Mouse (Mus musculus) urinary bladder, adult 18-20 months (tissue): ENCODE results near the gene Stk40.
"Not testable (repeated sequence)": the region's sequence is repeated elsewhere in the genome, so short reads cannot be mapped to it uniquely, and the experiment has no call there.

ENCODE experiments used
- DNase-seq, 2 experiments: peaks; one replicate each; pipeline ENCODE4 v3.0.0; 2022; ENCODE audit warnings: low spot score in 2 of 2, mixed read lengths in 2 of 2

Stk40 gene

DNA sequence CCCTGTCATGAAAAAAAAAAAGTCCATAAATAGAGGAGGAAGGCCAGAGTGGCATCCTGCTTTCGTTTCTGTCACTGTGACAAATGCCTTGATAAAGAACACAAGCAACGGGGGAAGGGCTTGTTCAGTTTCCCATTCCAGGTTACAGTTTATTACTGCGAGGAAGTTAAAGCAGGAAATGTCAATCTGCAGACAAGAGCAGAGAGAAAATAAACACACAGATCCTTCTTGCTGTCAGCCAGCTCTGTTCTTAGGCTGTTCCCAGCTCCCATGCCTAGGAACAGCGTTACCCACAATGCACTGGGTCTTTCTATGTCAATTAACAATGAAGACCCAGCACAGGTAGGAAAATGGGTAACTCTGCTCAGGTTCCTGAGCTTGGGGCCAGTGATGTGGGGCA is 51.4 kb downstream of the Stk40 start:
- no peak for DNase-seq

DNA sequence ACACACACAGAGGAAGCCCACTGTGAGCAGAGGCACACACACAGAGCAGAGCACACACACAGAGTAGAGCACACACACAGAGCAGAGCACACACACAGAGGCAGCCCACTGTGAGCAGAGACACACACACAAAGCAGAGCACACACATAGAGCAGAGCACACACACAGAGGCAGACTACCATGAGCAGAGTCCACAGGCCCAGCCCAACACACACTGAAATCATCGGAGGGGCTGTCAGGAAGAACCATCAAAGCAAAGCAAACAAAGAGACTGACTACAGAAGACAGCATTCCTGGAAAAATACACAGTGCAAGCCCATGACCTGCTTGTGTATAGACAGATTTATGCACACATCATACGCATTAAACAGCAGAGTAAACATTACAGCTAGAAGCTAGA is 52.1 kb downstream of the Stk40 start:
- no peak for DNase-seq

DNA sequence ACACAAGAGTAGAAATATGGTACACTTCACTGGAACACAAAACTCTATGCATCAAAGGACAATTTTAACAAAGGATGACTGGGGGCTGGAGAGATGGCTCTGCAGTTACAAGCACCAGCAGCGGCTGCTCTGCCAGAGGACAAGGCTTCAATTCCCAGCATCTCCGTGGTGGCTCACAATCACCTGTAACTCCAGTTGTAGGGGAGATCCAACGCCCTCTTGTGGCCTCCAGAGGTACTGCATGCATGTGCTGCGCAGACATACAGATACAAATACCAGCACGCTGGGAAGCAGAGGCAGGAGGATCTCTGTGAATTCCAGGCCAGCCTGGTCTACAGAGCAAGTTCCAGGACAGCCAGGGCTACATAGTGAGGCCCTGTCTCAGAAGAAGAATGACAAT is 52.9 kb downstream of the Stk40 start:
- DNase-seq: no peak

DNA sequence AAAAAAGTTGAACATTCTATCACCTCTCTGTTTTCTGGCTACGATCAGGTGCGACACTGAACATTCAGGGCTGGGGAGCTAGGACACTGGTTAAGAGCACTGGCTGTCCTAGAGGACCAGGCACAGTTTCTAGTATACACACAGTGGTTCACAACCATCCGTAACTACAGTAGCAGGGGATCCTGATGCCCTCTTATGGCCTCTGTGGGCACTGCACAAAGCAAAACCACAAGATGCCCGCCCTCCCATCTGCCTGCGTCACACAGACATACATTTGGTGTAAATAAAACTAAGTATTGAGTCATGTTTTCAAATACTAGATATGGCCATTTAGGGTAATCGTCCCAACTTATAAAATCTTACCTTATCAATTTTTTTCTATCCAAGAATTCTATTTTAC is 53.8 kb downstream of the Stk40 start:
- DNase-seq: no peak

DNA sequence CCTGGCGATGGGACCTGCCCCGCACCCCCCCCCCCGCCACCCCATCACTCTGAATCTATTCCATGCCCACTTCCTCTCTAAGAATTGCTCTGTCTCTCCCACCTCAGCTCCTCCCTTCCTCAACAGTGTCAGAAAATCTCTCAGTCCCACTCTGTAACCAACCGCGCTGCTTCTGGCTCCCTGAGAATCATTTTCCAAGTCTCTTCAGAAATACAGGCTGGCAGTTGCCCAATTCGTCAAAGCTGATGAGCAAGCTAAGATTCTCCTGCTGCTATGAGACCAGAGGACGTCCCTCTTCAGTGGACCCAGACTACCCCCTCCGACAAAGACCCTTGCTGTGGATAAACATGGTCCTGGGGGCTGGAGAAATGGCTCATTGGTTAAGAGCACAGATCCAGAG is 55.7 kb downstream of the Stk40 start:
- no peak for DNase-seq

DNA sequence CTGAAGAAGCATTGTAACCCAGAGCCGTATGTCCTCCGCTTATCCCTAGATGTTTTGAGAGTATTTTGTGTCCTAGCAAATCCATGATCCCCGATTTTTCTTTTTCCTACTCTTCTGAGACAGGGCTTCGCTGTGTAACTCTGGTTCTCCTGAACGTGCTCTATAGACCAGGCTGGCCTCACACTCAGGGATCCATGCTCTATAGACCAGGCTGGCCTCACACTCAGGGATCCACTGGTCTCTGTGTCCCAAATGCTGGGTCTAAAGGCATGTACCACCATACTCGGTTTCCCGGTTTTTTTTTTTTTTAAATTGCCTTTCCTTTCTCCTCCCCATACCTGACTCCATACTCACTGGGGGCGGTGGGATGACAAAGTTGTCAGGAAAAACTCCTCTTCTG is 57.2 kb downstream of the Stk40 start:
- no peak for DNase-seq

DNA sequence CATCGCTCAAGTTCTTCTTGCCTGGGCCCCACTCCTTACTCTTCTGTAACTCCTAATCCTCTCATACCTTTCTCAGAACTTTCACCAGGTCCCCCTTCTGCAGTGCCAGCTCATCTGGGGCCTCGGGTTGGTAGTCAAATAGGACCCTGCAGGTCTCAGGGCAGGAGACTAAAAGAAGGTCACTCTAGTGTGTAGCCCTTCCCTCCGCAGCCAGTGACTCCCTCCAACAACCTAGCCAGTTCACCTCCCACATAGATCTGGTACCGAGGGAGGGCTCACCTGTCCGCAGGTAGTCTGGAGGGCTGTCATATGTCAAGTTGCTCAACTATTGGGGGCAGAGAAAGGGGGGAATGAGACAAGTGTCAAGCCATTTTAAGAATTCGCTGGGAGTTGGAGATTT is 57.7 kb downstream of the Stk40 start:
- no peak for DNase-seq

DNA sequence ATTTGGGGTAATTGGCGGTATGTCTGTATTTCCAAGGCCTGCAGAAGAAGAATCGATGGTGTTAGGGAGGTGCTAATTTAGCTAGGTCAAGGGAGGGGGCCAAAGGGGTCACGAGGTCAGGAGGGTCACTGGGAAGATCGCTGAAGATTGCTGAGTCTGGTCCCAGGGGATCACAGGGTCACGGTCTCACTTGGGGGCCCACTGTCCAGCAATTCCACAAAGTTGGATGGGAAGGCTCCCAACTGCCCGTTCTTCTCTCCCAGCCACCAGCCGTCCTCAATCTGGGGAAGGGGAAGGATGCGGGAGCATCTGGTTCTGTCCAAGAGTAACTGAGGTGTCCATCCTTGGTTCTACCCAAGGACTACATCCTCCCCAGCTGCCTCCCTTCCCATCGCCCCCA is 58.2 kb downstream of the Stk40 start:
- DNase-seq: no peak

DNA sequence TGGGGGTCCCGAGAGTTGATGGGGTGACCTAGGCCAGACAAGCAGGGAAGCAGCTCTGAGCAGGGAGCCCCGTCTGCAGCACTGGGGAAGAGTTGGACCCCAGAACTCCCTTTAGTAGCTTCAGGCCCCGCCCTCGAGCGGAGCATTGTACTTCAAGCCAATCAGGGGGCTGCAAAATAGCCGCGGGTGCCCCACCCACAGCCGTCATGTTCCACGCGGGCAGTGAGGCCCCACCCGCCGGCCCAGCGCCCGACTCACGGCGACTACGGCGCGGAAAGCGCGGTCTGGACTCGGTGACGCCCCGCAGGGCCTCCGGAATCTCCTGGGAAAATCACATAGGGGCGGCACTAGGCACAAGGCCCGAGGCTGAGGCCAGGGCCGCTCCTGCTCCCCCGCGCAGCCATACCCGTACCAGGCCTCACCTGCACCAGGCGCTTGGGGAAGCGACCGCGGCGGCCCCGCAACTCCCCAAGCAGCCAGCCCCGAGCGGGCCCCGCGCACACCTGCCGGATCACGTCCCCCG is 58.8 kb downstream of the Stk40 start:
- DNase-seq: peak; percentile 83 to 91

DNA sequence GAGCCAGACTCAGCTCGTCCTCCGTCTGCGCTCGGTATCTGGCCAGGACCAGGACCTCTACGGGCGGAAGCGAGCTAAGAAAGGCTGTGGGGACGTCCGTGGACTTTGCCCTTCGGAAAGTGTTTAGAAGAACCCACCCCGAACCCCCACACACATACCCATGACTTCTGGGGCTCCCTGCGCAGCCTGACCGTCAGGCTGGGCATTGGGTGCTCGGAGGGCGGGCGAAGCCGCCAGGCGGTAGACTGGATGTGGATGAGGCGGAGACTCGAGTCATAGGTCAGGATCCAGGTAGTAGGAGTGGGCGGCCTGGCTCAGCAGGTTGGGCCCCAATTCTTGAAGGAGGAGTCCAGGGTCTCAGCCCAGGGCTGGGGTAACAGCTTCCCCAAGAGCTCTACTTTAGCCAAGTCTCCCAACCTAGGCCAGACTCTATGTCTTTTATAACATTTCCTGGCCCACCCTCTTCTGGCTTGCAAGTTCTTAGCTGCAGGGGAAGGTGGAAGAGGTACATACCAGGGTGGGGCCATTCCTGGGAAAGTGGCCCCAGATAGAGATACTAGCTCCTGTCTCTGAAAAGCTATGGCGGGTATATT is 59.4 kb downstream of the Stk40 start, which contains the start of gene Sh3d21:
Gene Sh3d21 (minus strand): TSS at position 425 of the 593 bp plus-strand sequence.
- DNase-seq: peak in 1 of 2 experiments; percentile 57

DNA sequence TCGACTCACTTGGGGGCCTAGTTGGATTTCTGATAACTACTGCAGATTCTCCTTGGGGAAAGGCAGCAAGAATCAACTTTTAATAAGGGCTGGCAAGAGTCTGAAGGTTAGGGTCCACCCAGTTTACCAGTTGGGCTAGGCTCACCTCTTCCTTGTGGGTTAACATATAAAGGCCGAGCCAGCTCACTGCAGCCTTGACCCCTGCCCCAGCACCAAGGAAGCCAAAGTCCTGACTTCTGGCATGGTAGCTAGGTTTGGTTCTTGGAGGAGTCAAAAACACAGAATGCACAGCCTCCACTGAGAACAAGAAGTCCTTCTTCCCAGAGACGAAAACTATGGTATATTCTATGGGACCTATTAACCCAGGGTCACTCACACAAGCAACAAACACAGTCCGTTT is 59.9 kb downstream of the Stk40 start:
- DNase-seq: no peak

DNA sequence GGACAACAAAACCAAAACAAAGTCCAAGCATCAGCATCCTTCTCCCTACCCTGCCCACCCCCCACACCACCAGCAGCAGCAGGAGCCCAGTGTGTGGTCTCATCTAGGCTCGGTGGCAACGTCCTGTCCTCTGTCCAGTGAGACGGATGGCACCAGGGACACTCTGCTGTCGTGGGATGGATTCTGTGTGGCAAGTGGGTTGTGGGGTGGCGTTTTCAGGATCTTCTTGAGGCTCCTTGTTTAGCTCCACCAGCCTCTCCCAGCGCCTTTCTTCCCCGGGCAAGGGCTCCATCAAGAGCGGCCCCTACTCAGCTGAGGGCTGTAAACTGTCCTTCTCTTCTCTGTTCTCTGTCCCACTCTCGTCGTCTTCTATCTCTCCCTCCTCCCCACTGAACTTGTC is 61.3 kb downstream of the Stk40 start:
- not testable (repeated sequence) for DNase-seq

DNA sequence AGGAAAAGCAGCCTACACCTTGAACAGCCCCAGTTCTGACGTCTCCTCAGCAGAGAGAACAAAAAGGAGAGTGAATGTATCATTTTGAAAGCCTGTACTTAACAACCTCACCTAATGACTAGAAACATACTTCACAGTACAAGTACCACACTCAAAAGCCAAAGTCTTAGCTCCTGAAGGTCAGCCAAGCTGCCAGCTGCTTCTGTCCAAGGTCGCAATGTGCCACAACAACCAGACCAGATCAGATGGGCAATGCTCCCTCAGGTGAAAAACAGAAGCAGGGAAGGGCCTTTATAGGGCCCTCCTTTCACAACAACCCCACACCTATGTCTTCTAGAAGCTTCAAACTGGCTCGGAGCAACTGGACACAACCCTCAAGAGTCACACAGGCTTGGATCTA is 62.3 kb downstream of the Stk40 start:
- no peak for DNase-seq

DNA sequence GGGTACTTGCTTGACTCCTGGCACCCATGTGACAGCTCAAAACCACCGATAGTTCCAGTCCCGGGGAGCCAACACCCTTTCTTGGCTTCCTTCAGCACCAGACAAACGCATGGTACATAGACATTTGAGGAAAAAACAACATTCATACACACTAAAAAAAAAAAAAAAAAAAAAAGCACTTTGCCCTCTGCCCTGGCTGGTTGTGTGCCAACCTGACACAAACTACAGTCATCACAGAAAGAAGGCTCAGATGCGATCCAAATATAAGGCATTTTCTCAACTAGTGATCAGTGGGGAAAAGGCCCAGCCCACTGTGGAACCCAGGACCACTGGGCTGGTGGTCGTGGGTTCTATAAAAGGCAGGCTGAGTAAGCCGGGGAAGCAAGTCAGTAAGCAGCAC is 65.1 kb downstream of the Stk40 start:
- no peak for DNase-seq

DNA sequence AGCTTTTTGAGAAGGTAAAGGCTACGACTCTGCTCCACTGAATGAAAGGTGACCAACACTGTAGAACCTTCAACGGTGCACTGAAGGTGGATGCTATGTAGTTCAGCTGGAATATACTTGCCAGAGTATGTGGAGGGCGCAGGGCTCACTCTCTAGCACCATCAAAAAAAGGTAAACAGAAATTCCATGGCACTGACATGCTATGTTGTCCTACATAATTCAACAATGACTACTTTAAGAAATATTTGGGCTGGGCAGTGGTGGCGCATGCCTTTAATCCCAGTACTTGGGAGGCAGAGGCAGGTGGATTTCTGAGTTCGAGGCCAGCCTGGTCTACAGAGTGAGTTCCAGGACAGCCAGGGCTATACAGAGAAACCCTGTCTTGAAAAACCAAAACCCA is 67.0 kb downstream of the Stk40 start:
- not testable (repeated sequence) for DNase-seq

DNA sequence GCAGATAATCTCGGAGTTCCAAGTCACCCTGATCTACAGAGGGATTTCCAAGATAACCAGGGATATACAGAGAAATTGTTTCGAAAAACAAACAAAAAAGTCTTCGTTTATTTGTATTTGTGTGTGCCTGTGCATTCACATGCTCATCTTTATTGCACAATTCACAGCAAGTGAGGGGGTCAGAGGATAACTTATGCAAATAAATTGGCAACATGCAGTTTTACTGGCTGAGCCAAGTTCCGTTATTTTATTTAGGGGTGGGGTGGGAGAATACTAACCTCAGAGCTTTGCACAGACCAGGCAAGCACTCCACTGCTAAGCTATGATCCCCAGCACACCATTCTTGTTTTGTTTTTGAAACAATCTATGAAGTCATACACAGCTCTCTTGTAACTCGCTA is 70.0 kb downstream of the Stk40 start:
- no peak for DNase-seq

DNA sequence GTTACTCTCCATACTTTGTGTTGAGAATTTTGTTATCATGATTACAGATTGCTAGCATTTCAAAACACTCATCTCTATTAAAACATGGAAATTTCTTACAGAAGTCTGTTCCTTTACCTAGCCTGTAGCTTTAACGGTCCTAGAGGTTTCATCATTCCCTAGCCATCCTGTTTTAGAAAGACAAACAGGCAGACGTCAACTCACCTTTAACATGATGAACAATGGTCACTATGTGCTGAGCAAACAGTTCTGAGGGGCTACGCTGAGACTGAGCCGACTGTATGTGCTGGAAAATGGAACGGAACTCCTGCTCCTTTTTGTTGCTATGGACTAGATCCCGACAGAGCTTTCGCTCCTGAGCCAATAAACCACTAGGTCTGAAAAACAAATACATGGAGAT is 72.2 kb downstream of the Stk40 start:
- not testable (repeated sequence) for DNase-seq

DNA sequence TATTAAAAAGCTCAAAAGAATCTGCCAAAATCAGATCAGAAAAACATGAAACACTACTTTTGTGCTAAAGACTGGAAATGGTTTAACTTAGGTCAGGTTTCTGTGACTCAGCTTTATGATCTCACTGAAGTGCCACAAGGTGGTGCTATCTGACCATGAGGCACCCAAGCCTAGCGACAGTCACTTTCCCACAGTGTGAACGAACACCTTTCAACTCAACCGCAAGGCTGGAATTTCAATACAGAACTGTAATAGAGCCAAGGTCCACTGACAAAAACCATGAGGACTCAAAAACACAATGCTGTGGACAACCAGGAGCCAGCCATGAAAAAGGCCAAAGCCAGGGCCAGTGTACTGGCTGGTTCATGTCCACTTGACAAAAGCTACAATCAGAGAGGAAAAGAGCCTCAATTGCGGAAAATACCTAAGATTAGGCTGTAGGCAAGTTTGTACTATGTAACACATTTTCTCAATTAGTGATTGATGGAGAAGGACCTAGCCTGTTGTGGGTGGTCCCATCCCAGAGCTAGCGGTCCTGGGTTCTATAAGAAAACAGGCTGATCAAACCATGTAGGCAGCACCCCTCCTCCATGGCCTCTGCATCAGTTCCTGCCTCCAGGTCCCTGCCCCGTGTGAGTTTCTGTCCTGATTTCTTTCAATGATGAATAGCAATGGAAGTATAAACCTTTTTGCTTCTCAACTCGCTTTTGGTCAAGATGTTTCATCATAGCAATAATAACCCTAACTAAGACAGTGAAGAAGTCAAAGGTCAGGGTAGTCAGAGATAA is 77.6 kb downstream of the Stk40 start:
- DNase-seq: no peak

DNA sequence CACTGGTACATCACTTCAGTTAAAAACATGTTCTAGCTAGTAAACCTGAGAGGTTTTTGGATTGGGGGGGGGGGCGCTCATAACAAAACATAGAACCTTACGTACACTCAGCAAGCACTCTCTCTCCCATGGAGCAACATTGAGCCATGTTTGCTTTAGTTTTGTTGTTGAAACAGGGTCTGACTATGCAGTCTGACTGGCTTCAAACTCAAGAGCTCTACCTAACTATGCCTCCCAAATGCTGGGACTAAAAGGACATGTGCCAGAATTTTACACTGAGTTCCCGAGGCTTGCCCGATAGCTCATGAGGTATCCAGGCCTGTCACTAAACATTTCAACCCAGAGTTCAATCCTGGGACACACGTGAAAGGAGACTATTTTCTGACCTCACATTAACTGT is 79.3 kb downstream of the Stk40 start:
- DNase-seq: no peak

DNA sequence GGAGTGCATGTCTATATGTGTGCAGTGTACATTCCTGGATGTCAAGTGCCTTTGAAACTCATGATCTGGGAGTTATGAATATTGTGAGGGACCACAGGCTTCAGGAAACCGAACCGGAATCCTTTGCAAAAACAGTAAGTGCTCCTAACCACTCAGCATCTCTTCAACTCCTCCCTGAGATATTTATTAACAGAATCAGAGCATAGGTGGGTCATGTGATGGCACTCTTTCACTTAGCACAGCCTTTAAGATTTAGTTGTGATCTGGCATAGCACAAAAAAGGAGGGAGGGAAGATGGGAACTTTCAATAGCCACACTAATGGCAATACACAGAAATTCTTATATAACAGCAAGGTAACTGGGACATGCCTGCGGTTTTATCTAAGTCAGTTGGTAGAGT is 83.3 kb downstream of the Stk40 start:
- no peak for DNase-seq
